Comparison of ENCODE assay signal across 8 mouse cellular contexts in the genomic region with DNA sequence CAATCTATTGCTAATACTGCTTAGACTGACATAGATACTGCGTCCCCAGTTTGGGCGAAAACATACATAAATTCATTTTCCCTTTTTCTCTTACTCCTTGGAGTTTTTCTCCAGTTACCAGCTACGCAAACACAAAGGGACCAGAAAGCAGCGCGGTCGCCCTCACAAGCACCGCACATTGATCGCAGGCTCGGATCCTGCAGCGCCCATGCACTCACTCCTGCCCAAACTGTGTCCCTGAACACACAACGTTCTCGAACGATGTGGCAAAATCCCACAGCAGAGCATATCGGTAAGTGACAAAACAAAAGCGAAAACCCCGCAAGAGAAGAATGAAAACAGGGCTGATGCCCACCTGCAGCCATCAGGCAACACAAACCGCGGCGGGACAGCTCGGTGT. TPM values are rescaled to one million over a fixed set of nuclear protein-coding genes. Genes with fewer than 3 reads are reported as not detected.
DNase-seq lines count a peak whose midpoint lies in the region; ATAC-seq and TF ChIP-seq lines count a peak whose summit lies in the region.

No protein-coding gene starts in this region.

- no peaks in the 10 kb centered on the region for H3K27me3 ChIP-seq in heart, adult 2 months (ENCODE audit: control insufficient read depth, insufficient read depth, low read length)
- no peaks in the 10 kb centered on the region for H3K27me3 ChIP-seq in testis, adult 2 months (ENCODE audit: control insufficient read depth, insufficient read depth, low read length)
- H3K27me3 ChIP-seq in liver, embryonic 16.5 days (ENCODE audit: control insufficient read depth, insufficient read depth, low read depth, low read length) = no peaks in the 10 kb centered on the region
- no peaks in the 10 kb centered on the region for H3K27me3 ChIP-seq in stomach, postnatal 0 days (ENCODE audit: control insufficient read depth, insufficient read depth, low read length)

- ATAC-seq in liver, embryonic 16.5 days (ENCODE audit: low read depth) = peak; percentile 61
- ATAC-seq in stomach, postnatal 0 days (ENCODE audit: low FRiP score, low TSS enrichment) = peak; percentile 62; the same call in 1 of the 2 replicates

- no peaks in the 10 kb centered on the region for H3K36me3 ChIP-seq in heart, adult 2 months (ENCODE audit: control insufficient read depth, insufficient read depth, low read length)
- H3K36me3 ChIP-seq in testis, adult 2 months (ENCODE audit: control insufficient read depth, insufficient read depth, low read length) = no peaks in the 10 kb centered on the region
- no peaks in the 10 kb centered on the region for H3K36me3 ChIP-seq in liver, embryonic 16.5 days (ENCODE audit: control insufficient read depth, insufficient read depth)
- no peaks in the 10 kb centered on the region for H3K36me3 ChIP-seq in stomach, postnatal 0 days (ENCODE audit: control insufficient read depth, insufficient read depth, low read length)

- TF ChIP-seq CTCF in heart, adult 2 months (IDR thresholded peaks at IDR 0.05) = no peak
- TF ChIP-seq CTCF in testis, adult 2 months (IDR thresholded peaks at IDR 0.05; ENCODE audit: control insufficient read depth, insufficient read depth, insufficient replicate concordance, low read depth, low read length) = no peak
- TF ChIP-seq CTCF in stomach, postnatal 0 days (IDR thresholded peaks at IDR 0.05; ENCODE audit: low read depth) = no peak

- no peak for DNase-seq in heart, adult 2 months
- DNase-seq in heart, postnatal 36 days = no peak
- no peak for DNase-seq in testis, postnatal 14 days (ENCODE audit: low spot score)
- DNase-seq in forelimb bud, embryonic 11.5 days (ENCODE audit: low read depth, low spot score) = peak; percentile 37
- DNase-seq in stomach, postnatal 0 days (ENCODE audit: low spot score) = no peak
- no peak for DNase-seq in yolk sac, embryonic 10.5 days (ENCODE audit: low spot score)

- H3K79me2 ChIP-seq in heart, adult 2 months (replicated peaks; ENCODE audit: control insufficient read depth, insufficient read depth, low read length) = no peaks in the 10 kb centered on the region

- H3K4me3 ChIP-seq in heart, adult 2 months = peak overlapping the region; percentile 66
- H3K4me3 ChIP-seq in testis, adult 2 months (ENCODE audit: control insufficient read depth, low read depth, low read length) = peak overlapping the region; percentile 94
- peak overlapping the region; percentile 72 for H3K4me3 ChIP-seq in liver, embryonic 16.5 days (ENCODE audit: low read depth, low read length)
- peak overlapping the region; percentile 64 for H3K4me3 ChIP-seq in stomach, postnatal 0 days (ENCODE audit: low read depth, low read length)

- peak overlapping the region; percentile 64 for H3K27ac ChIP-seq in heart, adult 2 months
- peak overlapping the region; percentile 53 for H3K27ac ChIP-seq in testis, adult 2 months (ENCODE audit: control insufficient read depth, insufficient read depth, low read depth, low read length)
- peak overlapping the region; percentile 57 for H3K27ac ChIP-seq in liver, embryonic 16.5 days (ENCODE audit: low read length)
- peak overlapping the region; percentile 45; the same call in 1 of the 2 replicates for H3K27ac ChIP-seq in stomach, postnatal 0 days (replicated peaks)

- H3K4me1 ChIP-seq in heart, adult 2 months (ENCODE audit: control insufficient read depth, insufficient read depth, low read length) = no peaks in the 10 kb centered on the region
- H3K4me1 ChIP-seq in testis, adult 2 months (ENCODE audit: control insufficient read depth, insufficient read depth, low read length) = peaks cover 6% of the 10 kb centered on the region
- H3K4me1 ChIP-seq in liver, embryonic 16.5 days (ENCODE audit: control insufficient read depth, low read depth, low read length) = no peaks in the 10 kb centered on the region
- H3K4me1 ChIP-seq in stomach, postnatal 0 days (replicated peaks; ENCODE audit: control insufficient read depth, insufficient read depth) = no peaks in the 10 kb centered on the region

- no peak for TF ChIP-seq EP300 in heart, adult 2 months (IDR thresholded peaks at IDR 0.05; ENCODE audit: insufficient read depth, low read depth, low read length)
- no peak for TF ChIP-seq EP300 in stomach, postnatal 0 days (optimal IDR thresholded peaks at IDR 0.05)

- no peak for TF ChIP-seq POLR2A in heart, adult 2 months (IDR thresholded peaks at IDR 0.05; ENCODE audit: insufficient read depth, low read depth, low read length)
- TF ChIP-seq POLR2A in testis, adult 2 months (IDR thresholded peaks at IDR 0.05; ENCODE audit: control insufficient read depth, low read depth, low read length) = no peak

- intact Hi-C loops in heart, adult 2 months (cut with DNase I) = loop anchor here (10.0 kb wide), 1 partner anchor 1110 kb away; a partner anchor contains a TSS
- intact Hi-C loops in heart, postnatal 36 days (cut with DNase I) = loop anchor here (10.0 kb wide), 1 partner anchor 190 kb away; a partner anchor contains a TSS

- WGBS in heart, adult 2 months = 1% methylated on average over 20 of the region's 20 CpGs
- WGBS in liver, embryonic 16.5 days (ENCODE audit: insufficient replicate concordance) = 1% methylated on average over 20 of the region's 20 CpGs
- under 1% methylated on average over 20 of the region's 20 CpGs for WGBS in stomach, postnatal 0 days

- peak overlapping the region; percentile 60 for H3K4me2 ChIP-seq in liver, embryonic 16.5 days (ENCODE audit: low read depth, low read length)
- H3K4me2 ChIP-seq in stomach, postnatal 0 days (replicated peaks; ENCODE audit: low read depth) = peak overlapping the region; percentile 48

- no peaks in the 10 kb centered on the region for H3K9me3 ChIP-seq in liver, embryonic 16.5 days (replicated peaks; ENCODE audit: control insufficient read depth, low read length)
- H3K9me3 ChIP-seq in stomach, postnatal 0 days (ENCODE audit: control insufficient read depth, low read length) = no peaks in the 10 kb centered on the region

- peak overlapping the region; percentile 51 for H3K9ac ChIP-seq in heart, adult 2 months (ENCODE audit: low read depth, low read length)
- H3K9ac ChIP-seq in liver, embryonic 16.5 days (ENCODE audit: low read depth, low read length) = peak overlapping the region; percentile 64
- H3K9ac ChIP-seq in stomach, postnatal 0 days (ENCODE audit: low read length) = peak overlapping the region; percentile 67

RNA-seq across cellular contexts. Expression of a gene that starts 0.4 kb away (rescaled TPM):
- total RNA-seq in heart, adult 2 months (2021) = 1 to 10 TPM; 4.1 to 4.2 TPM
- 1.7 and 3.1 TPM in 2 replicates for polyA plus RNA-seq in heart, adult 2 months (2012; rRNA removed)
- total RNA-seq in heart, postnatal 36 days (2021) = 1 to 10 TPM; 4.3 to 4.4 TPM
- 3.2 and 6.2 TPM in 2 replicates for polyA plus RNA-seq in testis, adult 2 months (2012; rRNA removed)
- polyA plus RNA-seq in liver, embryonic 16.5 days (2015; fragmentation: Nextera tagmentation; extraction: Ambion mirVana) = 2.9 and 3.0 TPM in 2 replicates
- polyA plus RNA-seq in stomach, postnatal 0 days (2015; fragmentation: Nextera tagmentation; extraction: Ambion mirVana) = 2.3 and 2.7 TPM in 2 replicates

RNA-seq across cellular contexts. Expression of a gene that starts 57.3 kb away (rescaled TPM):
- not detected for total RNA-seq in heart, adult 2 months (2021)
- polyA plus RNA-seq in heart, adult 2 months (2012; rRNA removed) = not detected in 2 replicates
- total RNA-seq in heart, postnatal 36 days (2021) = not detected
- polyA plus RNA-seq in testis, adult 2 months (2012; rRNA removed) = 32.9 and 37.1 TPM in 2 replicates
- polyA plus RNA-seq in liver, embryonic 16.5 days (2015; fragmentation: Nextera tagmentation; extraction: Ambion mirVana) = not detected in 2 replicates
- polyA plus RNA-seq in stomach, postnatal 0 days (2015; fragmentation: Nextera tagmentation; extraction: Ambion mirVana) = not detected in 2 replicates

Comparison
In these comparisons a context has a peak if more than half of its experiments do, and no peak if none do; other contexts are left out.
1. RNA of a gene that starts 57.3 kb away (polyA plus RNA-seq): 32.9 to 37.1 TPM in testis, adult 2 months; not detected in heart, adult 2 months, not detected in liver, embryonic 16.5 days and not detected in stomach, postnatal 0 days; every median in the first group is over 10 times any median in the second.
2. Peak in every context shown above with its lines, with median percentiles within 50 percentile points of each other: H3K27ac ChIP-seq, H3K4me3 ChIP-seq and H3K9ac ChIP-seq.